Mouse (Mus musculus) stomach, postnatal 0 days (tissue): ENCODE results near the gene Rab4b. TPM values are rescaled to one million over a fixed set of nuclear protein-coding genes. Genes with fewer than 3 reads are reported as not detected.

Source experiments
- ATAC-seq: fragments of 200-750 bp; cut with Nextera tagmentation; 2 replicates; pipeline ENCODE4 v1.8.0; 2017; ENCODE audit not compliant: low FRiP score, low TSS enrichment
- DNase-seq: peaks from one replicate; pipeline ENCODE4 v3.0.0-alpha.2; 2016; ENCODE audit warnings: low spot score
- H3K27ac ChIP-seq: fragments of 300-500 bp; sonication (generic); replicated peaks from 2 replicates; pipeline ENCODE4 v1.5.1; 2014; ENCODE audit warnings: mild to moderate bottlenecking, control low read depth
- H3K27me3 ChIP-seq: fragments of 300-500 bp; sonication (generic); 2 replicates; pipeline ENCODE4 v1.6.1; 2014; ENCODE audit warnings: low read length; ENCODE audit not compliant: control insufficient read depth, insufficient read depth
- H3K36me3 ChIP-seq: fragments of 300-500 bp; sonication (generic); 2 replicates; pipeline ENCODE4 v1.6.1; 2014; ENCODE audit warnings: low read length, mixed read lengths; ENCODE audit not compliant: control insufficient read depth, insufficient read depth
- H3K4me1 ChIP-seq: fragments of 300-500 bp; sonication (generic); replicated peaks from 2 replicates; pipeline ENCODE4 v1.6.1; 2014; ENCODE audit warnings: antibody characterized with exemption; ENCODE audit not compliant: control insufficient read depth, insufficient read depth
- H3K4me2 ChIP-seq: fragments of 300-500 bp; sonication (generic); replicated peaks from 2 replicates; pipeline ENCODE4 v1.6.1; 2014; ENCODE audit warnings: low read depth, mild to moderate bottlenecking, control low read depth, moderate library complexity
- H3K4me3 ChIP-seq: fragments of 300-500 bp; sonication (generic); 2 replicates; pipeline ENCODE4 v1.5.1; 2014; ENCODE audit warnings: low read depth, low read length, control low read depth
- H3K9ac ChIP-seq: fragments of 300-500 bp; sonication (generic); 2 replicates; pipeline ENCODE4 v1.6.1; 2014; ENCODE audit warnings: mild to moderate bottlenecking, low read length, control low read depth, mixed read lengths
- H3K9me3 ChIP-seq: fragments of 300-500 bp; sonication (generic); 2 replicates; pipeline ENCODE4 v1.6.1; 2016; ENCODE audit warnings: low read length; ENCODE audit not compliant: control insufficient read depth
- CTCF ChIP-seq: IDR thresholded peaks from 2 replicates; pipeline ENCODE4 v1.5.1; 2016; ENCODE audit warnings: antibody characterized with exemption, low read depth, mild to moderate bottlenecking, moderate library complexity
- EP300 ChIP-seq: optimal IDR thresholded peaks from 2 replicates; pipeline ENCODE3; 2016; ENCODE audit warnings: antibody characterized with exemption
- WGBS: fragments of 180-500 bp; shearing (Covaris S2); extraction: QIAGEN DNeasy Blood & Tissue Kit; methylation state at CpG from one replicate; pipeline ENCODE4 v1.1.7; 2014; 5-methylcytosine and 5-hydroxymethylcytosine counted together
- polyA plus RNA-seq: library from polyadenylated mRNA; unstranded; fragments of >200 nt; fragmentation: Nextera tagmentation; extraction: Ambion mirVana; gene quantifications from 2 replicates; pipeline ENCODE4 v1.2.1, GENCODE M21; 2015

The Rab4b gene
- polyA plus RNA-seq, 1 experiment from 2014 or later = 72.2 TPM

DNA sequence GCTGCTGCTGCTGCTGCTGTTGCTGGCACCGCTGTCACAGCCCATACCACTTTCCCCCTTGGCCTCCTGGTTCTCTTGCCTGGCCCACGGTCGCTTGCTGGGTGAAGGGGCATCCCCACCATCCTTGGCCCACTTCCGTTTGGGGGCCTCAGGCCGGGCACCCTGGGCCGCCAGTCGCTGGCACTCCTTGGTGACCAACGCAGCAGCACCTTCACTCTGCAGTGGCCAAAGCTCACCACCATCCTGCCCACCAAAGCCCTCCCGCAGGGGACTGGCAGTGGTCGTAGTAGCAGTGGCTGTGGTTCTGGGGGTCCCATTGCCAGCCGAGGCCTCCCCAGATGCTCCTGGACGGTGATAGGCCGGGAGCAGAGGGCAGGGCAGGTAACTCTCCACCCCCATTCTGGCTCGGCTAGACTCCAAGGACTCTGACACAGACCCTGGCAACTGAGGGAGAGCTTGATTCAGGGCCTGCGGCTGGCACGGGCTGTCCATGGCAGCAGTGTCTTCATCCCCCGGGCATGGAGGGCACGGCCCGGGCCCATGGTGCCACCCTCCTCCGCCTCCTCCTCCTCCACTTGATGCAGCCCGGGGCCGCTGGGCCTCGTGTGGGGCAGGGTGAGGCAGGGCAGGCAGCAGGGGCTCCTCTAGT, 13.6 kb downstream of the Rab4b start:
- ATAC-seq = no peak
- Histone ChIP-seq H3K4me2 (peak overlapping the region; percentile 78), H3K27ac (peak overlapping the region; percentile 99), H3K27me3 (no peaks in the 10 kb centered on the region), H3K4me3 (peak overlapping the region; percentile 84), H3K9ac (peak overlapping the region; percentile 94), H3K9me3 (no peaks in the 10 kb centered on the region), H3K36me3 (0 out of 2 replicates have a peak, but pooled peaks cover 5% of the 10 kb centered on the region), H3K4me1 (peaks cover 5% of the 10 kb centered on the region; the same call in 1 of the 2 replicates)
- TF ChIP-seq EP300 (no peak), CTCF (no peak)
- 58% methylated on average over 23 of the region's 23 CpGs for WGBS
- DNase-seq = no peak

- H3K27ac ChIP-seq = no peak overlapping the region; the same call in 1 of the 2 replicates
- peak overlapping the region; percentile 50; the same call in 1 of the 2 replicates for H3K9ac ChIP-seq
These were observed 14.4 kb downstream of the Rab4b start for GRCm38 (mm10) chr7:27164112-27164947.

DNA sequence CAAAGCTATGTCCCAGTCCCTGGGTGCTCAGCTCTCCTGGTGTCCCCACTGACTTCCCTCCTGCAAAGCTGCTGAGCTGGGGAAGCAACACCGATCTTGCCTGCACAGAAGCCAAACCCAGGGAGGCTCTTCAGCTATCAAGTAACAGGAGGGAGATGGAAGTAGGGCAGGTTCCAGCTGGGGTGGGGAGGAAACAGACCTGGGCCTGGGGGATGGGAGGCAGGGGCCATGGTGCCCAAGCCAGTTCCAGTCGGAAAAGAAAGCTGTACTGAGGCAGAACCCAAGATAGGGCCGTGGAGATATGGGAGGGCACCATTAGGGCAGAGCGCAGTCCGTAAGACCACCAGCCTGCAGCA, 15.3 kb downstream of the Rab4b start:
- TF ChIP-seq EP300 (no peak), CTCF (no peak)
- no peak for DNase-seq
- peaks cover 5% of the 10 kb centered on the region; the same call in 1 of the 2 replicates for H3K4me1 ChIP-seq
- H3K4me2 ChIP-seq = peak overlapping the region; percentile 78
- H3K27me3 ChIP-seq = no peaks in the 10 kb centered on the region
- peaks cover 15% of the 10 kb centered on the region for H3K36me3 ChIP-seq
- ATAC-seq = no peak
- WGBS = 55% methylated on average over 5 of the region's 5 CpGs
- H3K9ac ChIP-seq = peak overlapping the region; percentile 50; the same call in 1 of the 2 replicates
- no peak overlapping the region; the same call in 1 of the 2 replicates for H3K4me3 ChIP-seq
- no peak overlapping the region for H3K27ac ChIP-seq
- H3K9me3 ChIP-seq = no peaks in the 10 kb centered on the region

More at GRCm38 (mm10) chr7:27164112-27164947, 14.4 kb downstream of the Rab4b start:
- Histone ChIP-seq H3K4me1 (peaks cover 5% of the 10 kb centered on the region; the same call in 1 of the 2 replicates), H3K4me2 (peak overlapping the region; percentile 78), H3K36me3 (0 out of 2 replicates have a peak, but pooled peaks cover 7% of the 10 kb centered on the region), H3K4me3 (peak overlapping the region; percentile 84), H3K9me3 (no peaks in the 10 kb centered on the region), H3K27me3 (no peaks in the 10 kb centered on the region)
- TF ChIP-seq EP300 (no peak), CTCF (no peak)
- WGBS = 71% methylated on average over 33 of the region's 33 CpGs
- no peak for ATAC-seq
- no peak for DNase-seq

DNA sequence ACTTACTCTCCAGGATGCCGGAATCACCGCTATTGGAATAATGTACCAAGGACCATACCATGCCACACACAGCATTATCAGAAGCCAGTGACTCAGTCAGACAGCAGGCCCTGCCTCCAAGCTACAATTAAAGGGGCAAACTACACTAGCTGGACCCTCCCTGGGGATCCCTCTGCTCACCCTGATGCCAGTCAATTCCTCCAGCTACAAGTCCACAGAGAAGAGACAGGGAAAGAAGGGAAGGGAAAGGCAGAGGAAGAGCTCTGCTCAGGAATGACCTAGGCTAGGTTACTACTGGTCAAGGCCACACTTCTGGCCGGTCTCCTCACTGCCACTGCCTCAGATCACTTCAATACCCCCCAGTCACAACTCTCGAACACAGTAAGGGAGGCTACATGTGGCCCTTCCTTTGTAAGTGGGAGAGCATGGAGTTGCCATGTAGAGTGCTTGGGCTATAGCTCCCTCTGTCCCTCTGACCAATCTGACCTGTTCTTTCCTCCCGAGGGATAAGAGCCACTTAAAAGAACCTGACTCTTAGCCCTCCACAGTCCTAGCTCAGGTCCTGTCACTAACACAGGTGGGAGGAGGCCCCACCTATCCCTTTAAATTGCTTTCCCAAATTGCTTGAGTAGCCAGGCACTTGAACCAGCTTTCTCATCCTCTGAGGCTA, 15.8 kb downstream of the Rab4b start:
- no peak for TF ChIP-seq EP300
- TF ChIP-seq CTCF = no peak
- DNase-seq = no peak
- no peak for ATAC-seq
- no peak overlapping the region for H3K27ac ChIP-seq
- H3K9me3 ChIP-seq = no peaks in the 10 kb centered on the region
- no peaks in the 10 kb centered on the region for H3K27me3 ChIP-seq
- 66% methylated on average over 5 of the region's 5 CpGs for WGBS
- peak overlapping the region; percentile 78 for H3K4me2 ChIP-seq
- peaks cover 5% of the 10 kb centered on the region; the same call in 1 of the 2 replicates for H3K4me1 ChIP-seq
- peak overlapping the region; percentile 50 for H3K9ac ChIP-seq
- peaks cover 18% of the 10 kb centered on the region for H3K36me3 ChIP-seq
- no peak overlapping the region; the same call in 1 of the 2 replicates for H3K4me3 ChIP-seq

- no peak overlapping the region for H3K4me3 ChIP-seq
- WGBS = 75% methylated on average over 4 of the region's 4 CpGs
- H3K9ac ChIP-seq = no peak overlapping the region
- no peak overlapping the region for H3K27ac ChIP-seq
- H3K4me1 ChIP-seq = peaks cover 2% of the 10 kb centered on the region; the same call in 1 of the 2 replicates
- H3K36me3 ChIP-seq = peaks cover 18% of the 10 kb centered on the region
- H3K9me3 ChIP-seq = no peaks in the 10 kb centered on the region
- H3K4me2 ChIP-seq = no peak overlapping the region
- no peaks in the 10 kb centered on the region for H3K27me3 ChIP-seq
- DNase-seq (peak; percentile 48), ATAC-seq (peak; percentile 18; the same call in 1 of the 2 replicates)
- TF ChIP-seq EP300 (no peak), CTCF (no peak)
These were observed 17.0 kb downstream of the Rab4b start for GRCm38 (mm10) chr7:27161744-27162143.
